Mouse (Mus musculus) C3H10T1/2 (cell line): ENCODE data around the gene Fam126a. TPM values are rescaled to one million over a fixed set of nuclear protein-coding genes. Genes with fewer than 3 reads are reported as not detected.

Experiments used
- polyA plus RNA-seq, 2 experiments: library from polyadenylated mRNA; unstranded; fragments of >200 nt; fragmentation: generic; extraction: Trizol; gene quantifications; one replicate each; pipeline ENCODE4 v1.2.1; 2012; ENCODE audit warnings: missing spikeins in 2 of 2

Gene Fam126a
- 10 to 100 TPM in 1 of 2 experiments, 1 to 10 TPM in 1; 1.8 to 12.4 TPM for polyA plus RNA-seq

GRCm38 (mm10) chr5:24030579-24030969 lies at the start of gene Fam126a:
Gene Fam126a (minus strand): TSS chr5:24030690.

Other genes with a start within 250 kb of the Fam126a start
- gene Pus7, start 247.0 kb downstream of the Fam126a start, polyA plus RNA-seq, result 1 to 10 TPM; 1.4 to 8.1 TPM
- gene Rint1, start 243.0 kb downstream of the Fam126a start, polyA plus RNA-seq, result 10 to 100 TPM in 1 of 2 experiments, 1 to 10 TPM in 1; 3.5 to 16.0 TPM
- gene Tomm7, start 186.5 kb downstream of the Fam126a start, polyA plus RNA-seq, result 100 to 1,000 TPM; 117 to 189 TPM
- gene Klhl7, start 69.9 kb upstream of the Fam126a start, polyA plus RNA-seq, result 1 to 10 TPM in 1 of 2 experiments, under 1 TPM in 1; 0.33 to 5.8 TPM
- 1 to 10 TPM; 2.9 to 6.0 TPM for gene Nupl2, start 134.3 kb upstream of the Fam126a start, polyA plus RNA-seq